Mouse (Mus musculus) hindlimb bud, embryonic 11.5 days (tissue): ENCODE data around the gene Ccin.

Experiments
- DNase-seq: peaks from one replicate; pipeline ENCODE4 v3.0.0-alpha.2; 2012; ENCODE audit warnings: low read depth, low spot score; ENCODE audit errors: extremely low spot score

Gene Ccin

DNA sequence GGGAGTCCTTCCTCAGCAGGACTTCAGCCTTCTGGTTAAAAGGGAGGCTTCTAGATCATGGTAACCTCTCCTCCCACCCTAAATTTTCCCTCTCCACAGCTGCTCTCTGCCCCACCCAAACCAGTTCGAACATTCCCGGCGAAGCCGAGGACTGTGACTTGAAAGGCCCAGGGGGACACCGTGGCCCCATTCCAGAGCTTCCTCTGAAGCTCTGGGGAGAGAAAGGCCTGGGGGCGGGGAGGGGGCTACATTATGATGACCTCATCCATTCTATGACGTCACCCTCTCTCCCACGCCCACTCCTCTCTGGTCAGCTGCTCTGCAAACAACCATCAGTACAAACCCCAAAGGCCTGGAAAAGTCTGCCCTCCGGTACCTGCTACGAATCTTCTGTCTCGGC, at the start of gene Ccin:
Gene Ccin, plus strand, starts transcription at position 303 of the 400 bp plus-strand sequence.
- no peak for DNase-seq

DNA sequence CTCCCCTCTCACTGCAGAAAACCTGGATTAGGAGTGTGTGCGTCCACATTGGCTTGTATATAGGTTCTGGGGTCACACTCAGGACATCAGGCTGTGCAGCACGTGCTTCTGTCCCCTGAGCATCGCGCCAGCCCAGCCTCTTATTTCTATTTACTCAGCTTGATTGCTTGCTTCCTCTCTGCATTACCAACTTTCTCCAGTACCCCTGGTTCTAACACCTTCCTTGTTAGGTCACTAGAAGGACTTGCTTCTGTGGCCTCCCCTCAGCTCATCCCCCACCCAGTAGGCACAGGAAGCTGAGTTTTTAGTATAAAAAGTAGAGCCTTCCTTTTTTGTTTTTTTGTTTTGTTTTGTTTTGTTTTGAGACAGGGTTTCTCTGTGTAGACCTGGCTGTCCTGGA, 47.1 kb upstream of the Ccin start:
- DNase-seq = no peak

DNA sequence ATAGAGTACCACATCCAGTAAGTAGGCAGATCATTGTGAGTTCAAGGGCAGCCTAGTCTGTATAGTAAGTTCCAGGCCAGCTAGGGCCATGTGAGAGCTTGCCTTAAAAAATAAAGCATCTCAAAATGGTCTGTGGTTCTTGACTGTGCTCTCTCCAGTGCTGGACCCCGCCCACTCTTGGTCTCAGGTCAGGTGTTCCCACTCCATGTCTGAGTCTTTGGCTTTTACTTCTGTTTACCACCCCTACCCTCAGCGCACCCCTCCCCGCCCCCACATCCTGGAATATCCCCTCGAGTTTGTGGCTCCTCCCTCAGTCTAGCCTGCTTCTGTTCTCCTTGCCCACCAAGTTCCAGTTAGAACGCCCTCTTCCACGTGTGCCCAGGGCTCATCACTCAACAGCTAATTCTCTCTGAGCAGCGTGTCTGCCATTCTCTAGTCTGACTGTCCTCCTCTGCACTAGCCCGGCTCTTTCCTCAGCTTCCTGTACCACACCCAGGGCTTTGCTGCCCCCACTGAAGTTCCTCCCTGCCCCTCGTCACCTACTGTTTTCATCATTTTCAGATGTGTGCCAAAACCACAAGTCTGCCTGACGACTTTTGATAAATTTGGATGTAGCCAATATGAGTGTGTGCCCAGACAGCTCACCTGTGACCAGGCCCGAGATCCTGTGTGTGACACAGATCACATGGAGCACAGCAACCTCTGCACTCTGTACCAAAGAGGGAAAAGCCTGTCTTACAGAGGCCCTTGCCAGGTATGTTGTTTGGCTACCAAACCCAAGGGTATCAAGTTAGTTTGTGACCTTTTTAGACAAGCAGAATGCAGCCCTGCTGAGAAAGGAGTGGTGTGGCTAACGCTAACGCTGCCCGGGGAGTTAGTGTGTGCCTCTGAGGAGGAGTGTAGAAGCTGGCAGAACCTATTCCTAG, 46.3 kb upstream of the Ccin start:
- DNase-seq = no peak

DNA sequence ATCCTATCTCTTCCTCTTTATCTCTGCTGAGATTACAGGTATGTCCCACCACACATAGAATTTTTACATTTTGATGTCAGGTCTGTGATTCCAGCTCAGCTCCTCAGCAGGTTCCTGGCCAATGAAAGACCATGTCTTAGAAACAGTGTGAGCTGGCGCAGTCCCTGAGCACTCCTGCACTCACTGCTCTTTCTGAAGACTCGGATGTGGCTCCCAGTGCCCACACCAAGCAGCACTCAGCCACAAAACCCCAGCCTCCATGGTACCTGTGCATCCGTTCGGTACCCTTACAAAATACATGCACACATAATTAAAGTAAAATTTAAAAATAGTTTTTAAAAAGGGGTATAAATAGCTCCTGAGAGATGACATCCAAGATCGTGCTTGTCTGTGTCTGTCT, 42.0 kb upstream of the Ccin start:
- DNase-seq = no peak

DNA sequence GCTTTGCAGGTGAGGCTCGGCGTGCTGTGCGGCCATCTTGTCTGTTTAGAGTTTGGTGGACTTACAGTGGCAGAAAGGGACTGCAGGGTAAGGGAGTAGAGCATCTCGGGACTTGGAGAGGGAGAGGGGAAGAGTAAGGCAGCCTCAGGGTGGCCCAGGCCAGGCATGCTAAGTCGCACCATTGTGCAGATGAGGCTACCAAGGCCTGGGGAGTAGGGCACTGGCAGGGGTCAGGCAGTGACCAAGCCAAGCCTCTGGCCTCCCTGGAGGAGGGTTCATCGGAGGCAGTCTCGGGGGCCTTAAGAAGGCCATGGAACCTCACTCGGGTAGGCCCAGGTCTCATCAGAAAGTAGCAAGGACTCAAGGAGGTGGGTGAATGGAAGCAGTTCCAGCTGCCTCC, 40.9 kb upstream of the Ccin start:
- DNase-seq = no peak

DNA sequence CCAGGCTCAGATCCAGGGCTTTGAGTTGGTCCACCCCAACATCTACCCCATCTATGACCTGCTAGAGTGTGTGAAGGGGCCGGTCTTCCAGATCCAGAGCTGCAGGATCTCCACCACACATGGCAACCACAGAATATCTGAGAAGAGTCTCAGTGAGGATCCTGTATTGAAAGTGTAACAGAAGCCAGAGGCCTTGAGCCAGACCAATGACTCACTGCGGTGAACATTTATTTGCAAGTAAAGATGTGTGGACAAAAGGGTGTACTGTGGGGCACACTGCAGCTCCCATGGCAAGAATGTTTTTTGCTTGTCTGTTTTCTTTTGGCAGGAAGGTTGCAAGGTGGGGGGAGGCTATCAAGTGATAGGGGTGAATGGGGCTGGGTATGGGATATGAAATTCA, 35.7 kb upstream of the Ccin start:
- DNase-seq = no peak

DNA sequence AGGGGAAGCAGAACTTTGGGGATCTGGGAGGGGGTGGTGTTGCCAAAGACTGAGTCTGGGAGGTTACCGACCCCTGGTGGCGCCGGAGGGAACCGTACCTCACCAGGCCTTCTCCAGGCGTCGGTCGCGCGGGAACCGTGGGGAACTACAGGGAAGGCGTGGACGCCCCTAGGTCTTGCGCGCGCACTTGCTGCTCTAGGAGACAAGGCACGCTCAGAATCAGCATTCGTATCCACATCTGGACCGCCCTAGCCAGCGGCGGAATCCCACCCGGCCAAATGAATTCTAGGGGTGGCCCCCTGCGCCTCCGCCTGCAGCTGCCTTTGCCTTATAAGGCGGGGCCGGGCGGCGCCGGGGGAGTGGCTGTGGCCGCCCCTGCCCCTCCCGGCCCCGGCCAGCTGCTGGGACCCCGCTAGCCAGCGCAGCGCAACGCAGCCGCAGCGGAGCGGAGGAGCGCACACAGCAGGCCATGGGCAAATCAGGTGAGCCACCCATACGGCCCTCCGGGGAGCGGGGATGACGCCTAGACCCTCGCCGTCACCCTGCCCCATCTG, 25.9 kb upstream of the Ccin start, which contains the start of gene Glipr2:
Gene Glipr2, plus strand, starts transcription at position 110 of the 554 bp plus-strand sequence.
- no peak for DNase-seq

DNA sequence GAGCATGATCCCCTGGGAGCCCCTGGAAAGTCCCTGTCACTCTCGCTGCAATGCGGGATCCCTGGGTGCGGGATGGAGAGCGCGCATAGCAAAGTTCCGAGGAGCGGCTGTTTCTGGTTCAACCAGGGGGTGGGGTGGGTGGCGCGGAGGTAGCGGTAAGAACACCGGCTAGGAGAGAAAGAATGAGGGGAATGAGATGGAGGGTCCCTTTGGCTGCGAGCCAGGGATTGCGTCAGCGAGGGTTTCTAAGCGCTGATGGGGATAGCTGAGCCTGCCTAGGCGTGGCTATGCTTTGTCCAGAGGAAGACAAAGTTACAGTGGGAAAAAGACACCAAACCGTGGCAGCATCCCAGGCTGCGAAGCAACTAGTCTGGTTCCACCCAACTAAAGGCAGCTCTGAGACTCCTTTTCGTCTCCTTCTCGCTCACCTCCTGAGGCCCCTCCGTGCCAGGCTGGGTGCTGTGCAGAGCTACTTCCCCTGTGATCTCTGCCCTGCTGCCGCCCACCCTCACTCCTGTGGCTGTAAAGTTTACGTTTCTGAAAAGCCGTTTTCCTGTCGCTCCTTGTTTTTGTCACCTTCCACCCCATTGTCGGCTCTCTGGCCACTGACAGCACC, 25.3 kb upstream of the Ccin start:
- DNase-seq = no peak

DNA sequence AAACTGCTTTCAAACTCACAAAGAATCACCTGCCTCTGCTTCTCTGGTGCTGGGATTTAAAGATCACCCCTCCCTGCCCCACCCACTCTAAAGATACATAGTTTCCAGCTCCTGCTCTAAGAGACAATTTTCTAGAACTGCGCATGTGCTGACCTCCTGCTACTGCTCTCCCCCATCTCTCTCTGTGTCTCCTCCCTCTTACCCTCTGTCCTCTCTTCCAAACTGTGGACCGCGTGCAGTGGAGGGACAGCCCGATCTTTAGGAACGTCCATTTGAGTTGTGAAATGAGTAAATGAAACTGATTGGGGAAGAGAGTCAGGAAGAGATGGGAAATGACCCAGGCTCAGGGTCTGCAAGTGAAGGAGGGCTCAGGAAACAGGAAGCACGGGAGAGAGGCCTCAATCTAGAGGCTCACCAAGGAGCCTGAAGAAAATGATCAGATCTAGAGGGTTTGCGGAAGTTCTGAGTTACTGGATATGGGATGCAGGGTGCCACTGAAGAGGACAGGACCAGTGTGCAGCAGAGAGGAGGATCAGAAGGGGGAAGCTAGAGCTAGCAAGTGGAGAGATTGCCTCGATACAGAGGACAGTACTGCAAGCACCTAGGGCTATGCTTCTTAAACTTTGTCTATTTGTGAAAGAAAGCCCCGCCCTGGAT, 23.6 kb upstream of the Ccin start:
- no peak for DNase-seq

DNA sequence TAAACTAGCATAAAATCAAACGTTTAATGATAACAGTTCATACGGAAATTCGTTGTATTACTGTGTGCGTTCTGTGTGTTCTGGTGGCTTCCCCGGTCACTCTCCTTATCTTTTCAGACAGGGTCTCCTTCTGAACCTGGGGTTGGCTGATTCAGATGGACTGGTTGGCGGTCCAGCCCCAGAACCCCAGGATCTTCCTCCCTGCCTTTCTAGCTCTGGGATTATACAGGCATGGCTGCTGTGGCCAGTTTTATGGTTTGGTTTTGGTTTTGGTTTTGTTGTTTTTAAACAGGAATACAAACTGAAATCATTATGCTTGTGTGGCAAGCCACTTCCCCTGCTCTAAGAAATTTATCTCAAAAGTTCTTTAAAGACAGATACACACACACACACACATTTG, 23.1 kb upstream of the Ccin start:
- no peak for DNase-seq

DNA sequence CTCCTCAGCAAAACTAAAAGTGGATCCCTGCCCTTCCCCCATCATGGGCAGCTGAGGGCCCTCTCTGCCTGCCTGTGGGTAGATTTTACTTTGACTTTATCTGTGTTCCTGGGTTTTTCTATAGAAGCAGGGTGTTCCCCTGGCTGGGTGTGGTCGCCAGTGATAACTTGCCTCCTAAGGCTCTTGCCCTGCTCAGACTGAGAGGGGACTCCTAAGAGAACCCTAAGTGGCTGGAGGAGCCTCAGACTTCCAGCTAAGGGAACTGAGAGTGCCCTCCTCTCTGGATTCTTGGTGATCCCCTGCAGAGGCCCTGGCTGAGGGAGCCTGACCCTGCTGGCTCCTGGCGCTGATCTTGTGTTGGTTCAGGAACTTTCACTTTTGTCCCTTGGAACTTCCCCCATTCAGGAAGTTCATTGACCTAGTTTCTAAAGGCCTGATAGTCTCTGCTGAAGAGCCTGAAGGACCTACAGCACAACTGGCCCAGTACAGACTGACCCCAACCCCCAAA, 18.9 kb upstream of the Ccin start:
- DNase-seq = no peak

DNA sequence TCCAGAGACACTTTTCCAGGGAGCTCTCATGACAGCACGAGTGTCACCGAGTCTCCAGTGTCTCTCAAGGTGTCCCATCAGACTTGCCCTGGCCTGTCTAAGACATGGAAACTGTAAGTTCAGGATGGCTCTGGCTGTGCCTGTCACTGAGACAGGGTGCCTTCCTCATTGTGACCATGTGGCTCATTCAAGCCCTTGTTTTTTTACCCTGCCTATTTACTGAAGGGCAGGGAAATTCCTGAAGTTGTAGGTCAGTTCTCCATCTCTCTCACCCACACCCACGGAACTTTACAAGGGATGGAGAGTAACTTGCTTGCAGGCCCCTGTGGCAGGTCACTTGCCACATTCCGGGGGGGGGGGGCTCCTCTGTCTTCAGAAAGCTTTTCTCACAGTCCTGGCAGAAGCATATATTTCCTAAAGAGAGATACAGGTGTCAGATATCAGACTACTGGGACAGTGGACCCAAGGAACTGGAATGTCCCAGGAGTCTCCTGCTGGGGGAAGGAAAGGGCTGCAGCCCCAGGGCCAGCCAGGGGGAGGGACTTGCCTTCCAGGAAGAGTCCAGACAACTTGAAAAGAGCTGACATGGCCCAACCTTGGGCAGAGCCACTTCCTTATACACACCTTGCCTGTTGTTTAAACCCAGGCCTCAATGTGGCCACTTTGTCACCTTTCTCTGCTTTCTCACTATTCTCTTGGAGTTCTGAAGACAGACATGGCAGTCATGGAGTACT, 18.2 kb upstream of the Ccin start:
- no peak for DNase-seq

DNA sequence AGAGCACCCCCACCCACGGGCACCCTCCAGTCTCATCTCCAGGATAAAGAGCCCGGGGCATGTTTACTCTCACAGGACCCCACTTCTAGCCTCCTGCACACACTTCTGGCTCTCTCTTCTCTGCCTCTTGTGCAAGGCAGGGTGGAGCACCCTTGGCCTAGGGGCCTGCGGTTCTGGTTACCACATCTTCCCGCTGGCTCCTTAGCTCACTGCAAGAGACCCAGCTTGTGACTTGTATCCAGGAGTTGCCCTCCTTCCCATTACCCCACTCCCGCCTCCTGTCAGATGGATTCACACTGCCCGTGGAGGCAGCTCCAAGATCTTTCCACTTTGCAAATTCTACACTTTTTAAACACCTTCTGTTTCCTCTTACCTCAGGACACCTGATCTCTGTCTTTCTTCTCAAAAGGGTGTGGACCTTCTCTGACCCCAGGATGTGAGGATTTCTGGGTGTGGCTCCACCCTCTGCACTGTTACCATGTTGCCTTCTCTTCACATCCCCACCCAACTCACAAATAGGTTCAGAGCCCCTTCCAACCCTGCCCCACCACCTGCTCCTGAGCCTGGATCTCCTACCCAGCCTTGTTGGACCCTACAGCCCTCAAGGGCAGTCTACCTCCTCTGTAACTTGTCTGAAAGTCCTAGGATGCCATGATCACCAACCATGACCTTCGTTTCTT, 17.3 kb upstream of the Ccin start:
- no peak for DNase-seq

DNA sequence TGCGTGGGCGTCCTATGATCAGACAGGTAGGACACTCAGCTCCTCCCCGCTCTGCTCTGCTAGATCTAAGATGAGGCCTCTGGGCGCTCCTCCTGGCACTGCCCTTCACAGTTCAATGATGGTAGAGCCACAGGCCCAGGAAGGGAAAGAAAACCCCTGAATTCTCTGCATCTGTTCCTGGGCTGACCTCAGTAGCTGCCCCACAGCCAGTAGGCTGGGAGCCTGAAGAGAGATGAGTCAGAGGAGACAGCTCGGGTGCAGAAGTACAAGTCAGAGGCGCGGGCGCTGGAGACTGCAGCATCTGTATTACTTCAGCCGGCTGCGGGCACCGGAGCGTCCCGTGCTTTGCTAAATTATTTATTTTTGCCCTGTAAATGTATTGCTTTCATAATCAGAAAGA, 14.6 kb upstream of the Ccin start:
- no peak for DNase-seq

DNA sequence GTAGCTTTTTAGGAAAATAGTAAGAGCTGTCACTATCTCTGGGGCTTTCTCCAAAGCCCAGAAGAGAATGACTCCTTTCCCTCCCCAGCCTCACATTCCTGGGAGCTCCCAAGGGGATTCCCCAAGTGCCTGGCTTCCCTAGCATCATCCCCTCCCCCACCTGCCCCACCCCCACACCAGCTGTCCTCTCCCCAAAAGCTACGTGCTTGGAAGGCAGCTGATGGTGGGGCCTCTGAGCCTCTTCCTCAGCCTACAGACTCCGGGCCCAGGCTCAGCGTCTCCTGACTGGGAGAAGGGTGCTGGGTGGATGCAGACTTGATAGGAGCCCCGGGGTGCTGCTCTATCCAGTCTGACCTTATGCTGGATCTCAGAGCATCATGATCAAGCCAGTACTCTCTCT, 13.9 kb upstream of the Ccin start:
- DNase-seq = no peak

DNA sequence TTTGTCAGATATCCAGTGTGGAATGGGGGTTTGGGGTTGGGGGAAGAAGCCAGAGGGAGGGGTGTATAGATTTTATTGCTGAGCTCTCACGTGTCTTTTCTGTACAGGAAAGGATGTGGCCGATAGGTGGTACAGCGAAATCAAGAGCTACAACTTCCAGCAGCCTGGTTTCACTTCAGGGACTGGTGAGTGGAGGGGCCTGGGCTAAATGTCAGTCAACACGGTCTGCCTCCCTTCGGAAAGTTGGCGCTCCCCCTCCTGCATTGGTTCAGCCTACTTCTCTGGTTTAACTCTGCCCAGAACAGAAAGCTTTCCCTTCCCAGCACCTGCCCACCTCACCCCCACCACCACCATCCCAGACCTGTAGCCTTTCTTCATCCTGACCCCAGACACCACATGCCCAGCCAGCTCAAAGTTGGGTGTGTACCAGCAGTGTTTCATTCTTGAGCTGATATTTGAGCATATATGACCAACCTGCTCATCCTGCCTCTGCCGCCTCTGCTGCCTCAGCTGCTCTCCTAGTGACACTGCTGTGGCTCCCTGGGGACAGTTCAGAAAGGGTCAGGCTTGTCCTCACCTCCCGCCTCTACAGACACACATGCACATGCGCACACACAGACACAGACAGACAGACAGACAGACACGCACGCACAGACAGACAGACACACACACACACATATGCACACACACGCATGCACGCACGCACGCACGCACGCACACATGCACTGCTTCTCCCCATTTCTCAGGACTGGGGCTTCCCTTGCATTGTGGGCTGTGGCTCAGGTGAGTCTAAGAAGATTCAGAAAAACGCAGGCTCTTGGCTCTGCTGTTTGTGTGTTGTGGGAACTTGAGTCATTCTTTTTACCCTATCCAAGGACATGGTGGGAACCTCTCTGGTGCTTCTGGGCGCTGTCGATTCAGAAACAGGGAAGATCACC, 12.6 kb upstream of the Ccin start:
- no peak for DNase-seq

DNA sequence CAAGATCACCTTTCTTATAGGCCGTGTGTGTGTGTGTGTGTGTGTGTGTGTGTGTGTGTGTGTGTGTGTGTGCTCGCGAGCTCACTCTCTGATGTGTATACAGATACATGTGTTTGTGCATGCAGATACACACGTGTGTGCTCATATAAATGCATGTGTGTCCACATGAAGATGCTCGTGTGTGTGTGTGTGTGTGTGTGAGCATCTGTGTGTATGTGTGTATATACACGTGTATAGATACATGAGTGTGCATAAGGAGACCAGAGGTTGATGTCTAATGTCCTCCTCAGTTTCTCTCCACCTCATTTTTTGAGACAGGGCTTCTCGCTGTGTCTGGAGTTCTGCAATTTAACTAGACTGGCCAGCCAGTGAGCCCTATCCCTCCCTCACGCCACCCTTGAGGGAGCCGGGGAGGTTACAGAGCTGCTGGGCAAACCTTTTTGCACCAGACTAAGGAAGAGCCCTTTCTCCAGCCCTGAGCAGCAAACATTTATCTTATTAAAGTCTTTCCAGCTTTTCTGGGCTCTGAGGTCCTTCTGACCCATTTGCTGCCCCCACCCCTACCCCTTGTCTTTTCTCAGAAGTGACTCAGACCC, 11.6 kb upstream of the Ccin start:
- no peak for DNase-seq

DNA sequence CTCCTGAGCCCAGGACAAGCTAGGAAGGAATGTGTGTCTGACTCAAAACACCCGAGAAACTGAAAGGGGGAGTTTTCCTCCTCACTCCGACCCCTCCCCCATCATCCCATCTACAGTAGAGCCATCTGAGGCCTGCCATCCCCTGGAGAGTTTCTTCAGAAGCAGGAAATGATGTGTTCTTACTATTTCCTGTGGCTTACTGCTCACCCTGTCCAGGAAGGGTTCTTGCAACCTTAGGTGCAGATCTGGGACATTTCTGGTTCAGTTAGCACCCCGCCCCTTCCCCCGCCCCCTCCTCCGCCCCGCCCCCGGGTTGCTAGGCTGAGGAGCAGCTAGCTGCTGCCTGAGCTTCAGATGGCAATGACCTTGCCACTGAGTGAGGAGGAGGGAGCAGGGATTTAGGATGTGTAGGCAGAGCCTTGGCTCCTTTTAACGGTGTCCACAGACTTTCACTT, 11.1 kb upstream of the Ccin start:
- no peak for DNase-seq
